Mouse (Mus musculus) gastrocnemius, adult 8-10 months (tissue): ENCODE results near the gene Rps6ka2. TPM values are rescaled to one million over a fixed set of nuclear protein-coding genes. Genes with fewer than 3 reads are reported as not detected.
A peak's percentile ranks its signal among the peaks of the same experiment; 100 is the strongest.
"Not testable (repeated sequence)": the region's sequence is repeated elsewhere in the genome, so short reads cannot be mapped to it uniquely, and the experiment has no call there.

ENCODE experiments used
- DNase-seq, 2 experiments: peaks; one replicate each; pipeline ENCODE4 v3.0.0; 2022; ENCODE audit warnings: low spot score in 2 of 2
- total RNA-seq, 4 experiments: library from RNA; stranded (reverse); gene quantifications; 2 replicates each; pipeline ENCODE4 v1.2.4; 2022

The Rps6ka2 gene
- total RNA-seq, 4 experiments from 2014 or later = 92.5 to 116 (median 107) TPM

DNA sequence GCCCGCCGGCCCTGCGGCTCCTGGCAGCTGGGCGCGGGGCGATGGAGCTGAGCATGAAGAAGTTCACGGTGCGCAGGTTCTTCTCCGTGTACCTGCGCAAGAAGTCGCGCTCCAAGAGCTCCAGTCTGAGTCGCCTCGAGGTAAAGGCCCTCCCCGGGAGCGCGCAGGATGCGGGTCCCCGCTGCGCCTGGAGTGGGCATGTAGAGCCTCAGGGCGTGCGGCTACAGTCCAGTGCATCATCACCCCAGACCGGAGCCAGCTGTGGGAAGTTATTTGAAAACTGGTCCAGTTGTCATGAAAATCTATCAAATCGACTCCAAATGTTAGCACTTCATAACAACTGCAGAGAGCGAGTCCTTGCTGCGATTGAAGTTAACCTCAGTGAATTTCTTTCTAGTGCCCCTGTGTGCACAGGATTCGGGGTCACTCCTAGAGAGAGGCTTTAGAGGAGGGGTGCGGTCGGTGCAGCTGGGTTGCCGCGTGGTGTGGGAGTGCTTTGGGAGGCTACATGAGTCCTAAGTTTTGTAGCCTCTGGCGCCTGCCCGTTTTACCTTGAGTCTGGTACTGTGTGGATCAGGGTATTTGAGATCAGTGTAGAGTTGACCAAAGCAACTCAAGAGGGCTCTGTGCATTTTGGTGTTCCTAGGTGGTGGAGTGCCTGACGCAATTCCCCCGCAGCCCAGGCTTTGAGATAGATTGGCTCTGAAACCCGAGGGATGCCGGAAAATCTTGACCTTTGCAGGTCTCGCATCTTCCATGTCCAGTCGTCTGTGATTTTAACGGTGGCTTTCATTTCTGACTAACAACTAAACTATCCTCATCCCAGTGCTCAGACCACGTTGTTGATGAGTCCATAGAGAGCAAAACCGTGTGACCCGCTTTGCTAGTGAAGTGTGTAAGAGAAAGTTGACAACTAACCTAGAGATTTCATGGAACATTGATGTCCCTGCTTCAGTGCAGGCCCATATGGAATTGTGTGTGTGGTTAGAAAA, 685 bp downstream of the Rps6ka2 start:
- DNase-seq = peak in 1 of 2 experiments; percentile 33

DNA sequence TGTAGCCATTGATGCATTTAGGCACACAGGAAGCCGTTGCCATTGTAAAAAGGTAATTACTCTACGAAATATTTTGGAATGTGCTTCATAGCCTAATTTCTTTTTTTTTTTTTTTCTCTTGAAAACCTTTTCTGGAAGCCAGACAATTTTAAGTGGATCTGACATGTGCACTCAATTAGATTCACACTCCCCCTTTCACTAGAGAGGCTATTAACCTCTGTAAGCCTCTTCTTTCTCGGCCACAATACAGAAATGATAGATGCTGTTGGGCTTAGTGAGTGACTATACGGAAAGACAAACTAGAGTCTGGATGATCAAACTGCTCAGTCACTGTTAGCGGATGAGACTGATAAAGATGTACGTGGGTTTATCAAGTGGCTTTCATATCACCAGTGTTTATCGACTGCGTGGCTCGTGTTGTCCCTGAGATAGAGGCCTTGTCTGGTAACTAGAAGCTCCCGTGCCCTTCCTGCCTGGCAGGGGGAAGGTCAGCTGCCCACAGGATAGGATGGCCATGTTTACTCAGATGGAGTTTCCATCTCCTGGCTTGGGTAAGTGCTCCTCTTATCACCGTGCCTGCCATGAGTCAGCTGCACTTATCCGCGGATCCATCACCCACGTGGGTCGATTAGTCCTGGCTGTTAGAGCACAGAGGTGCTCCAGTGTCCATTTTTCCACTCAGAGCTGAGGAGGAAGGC, 3.6 kb downstream of the Rps6ka2 start:
- no peak for DNase-seq

DNA sequence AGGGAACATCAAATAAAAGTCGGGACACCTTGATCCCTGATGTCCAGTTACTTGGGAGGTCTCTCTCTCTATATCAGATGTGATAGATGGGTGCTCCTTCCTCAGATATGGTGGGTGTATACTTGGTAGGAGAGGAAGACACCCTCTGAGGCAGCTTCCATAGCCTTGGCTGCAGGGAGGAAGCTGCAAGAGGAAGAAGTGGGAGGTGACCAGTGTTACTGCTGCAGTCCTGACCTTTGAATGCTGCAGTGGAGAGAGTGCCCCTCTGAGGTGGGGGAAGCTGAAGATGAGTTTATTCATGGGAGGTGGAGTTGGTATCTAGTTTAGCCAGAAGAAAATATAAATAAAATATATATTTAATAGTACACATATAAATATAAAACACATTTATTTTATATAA, 5.4 kb downstream of the Rps6ka2 start:
- DNase-seq = no peak

DNA sequence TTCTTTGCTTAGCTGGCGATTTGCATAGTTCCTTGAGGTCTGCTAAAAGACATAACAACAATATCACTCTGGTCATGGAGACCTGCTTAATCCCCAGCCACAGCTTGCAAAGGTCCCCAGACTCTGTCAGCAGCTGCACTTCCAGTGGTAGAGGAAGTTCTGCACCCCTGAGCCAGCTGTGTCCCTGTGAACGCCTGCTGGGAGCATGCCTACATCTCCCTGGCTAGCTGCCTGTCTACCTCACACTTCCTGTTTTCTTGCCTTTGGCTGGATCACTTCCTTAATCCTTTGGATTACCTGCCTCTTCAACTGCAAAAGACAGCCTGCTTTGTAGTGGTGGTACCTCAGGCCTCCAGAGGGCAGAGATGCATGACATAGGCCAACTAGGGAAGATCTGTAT, 6.5 kb downstream of the Rps6ka2 start:
- no peak for DNase-seq

DNA sequence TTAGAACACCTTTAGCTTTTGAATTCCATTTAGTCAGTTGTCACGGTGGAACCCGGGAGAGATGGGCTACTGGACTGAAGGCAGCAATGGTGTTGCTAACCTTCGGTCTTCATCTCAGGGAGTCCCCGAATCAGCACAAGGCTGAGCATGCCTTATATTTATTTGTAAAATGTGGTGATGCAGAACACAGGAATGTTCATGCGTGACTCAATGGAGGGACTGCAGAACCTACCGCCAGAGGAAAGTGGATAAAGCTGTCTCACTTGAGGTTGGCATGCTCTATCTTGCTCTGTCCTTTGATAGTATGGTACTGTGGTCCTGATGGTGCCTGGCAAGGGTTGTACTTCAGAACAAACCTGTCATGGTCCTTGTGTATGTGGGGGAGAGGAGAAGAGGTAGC, 8.3 kb downstream of the Rps6ka2 start:
- DNase-seq = no peak

DNA sequence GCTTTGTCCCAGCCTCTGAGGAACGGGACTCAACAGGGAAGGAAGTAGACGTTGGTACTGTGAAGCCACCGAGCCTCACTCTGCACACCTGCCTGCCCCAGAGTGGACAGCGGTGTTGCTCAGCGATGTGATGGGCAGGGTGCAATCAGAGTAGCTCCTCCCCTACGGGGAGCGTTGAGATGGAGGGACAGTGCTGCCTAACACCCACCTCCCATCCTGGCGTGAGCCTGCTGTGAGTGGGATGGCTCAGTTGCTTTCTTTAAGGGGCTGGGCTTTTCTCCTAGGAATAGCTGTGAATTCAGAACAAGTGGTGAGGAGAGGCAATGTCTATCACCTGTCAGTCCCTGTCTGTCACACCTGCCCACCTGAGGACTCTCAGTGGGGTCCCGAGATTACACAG, 12.3 kb downstream of the Rps6ka2 start:
- no peak for DNase-seq

DNA sequence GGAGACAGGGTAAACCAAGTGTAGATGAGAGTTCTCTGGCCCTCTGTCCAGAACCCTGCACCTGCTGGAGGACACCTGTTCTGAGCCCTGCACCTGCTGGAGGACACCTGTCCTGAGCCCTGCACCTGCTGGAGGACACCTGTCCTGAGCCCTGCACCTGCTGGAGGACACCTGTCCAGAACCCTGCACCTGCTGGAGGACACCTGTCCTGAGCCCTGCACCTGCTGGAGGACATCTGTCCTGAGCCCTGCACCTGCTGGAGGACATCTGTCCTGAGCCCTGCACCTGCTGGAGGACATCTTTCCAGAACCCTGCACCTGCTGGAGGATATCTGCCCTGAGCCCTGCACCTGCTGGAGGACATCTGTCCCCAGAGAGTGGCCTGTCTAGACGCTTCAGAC, 17.1 kb downstream of the Rps6ka2 start:
- DNase-seq = not testable (repeated sequence)

DNA sequence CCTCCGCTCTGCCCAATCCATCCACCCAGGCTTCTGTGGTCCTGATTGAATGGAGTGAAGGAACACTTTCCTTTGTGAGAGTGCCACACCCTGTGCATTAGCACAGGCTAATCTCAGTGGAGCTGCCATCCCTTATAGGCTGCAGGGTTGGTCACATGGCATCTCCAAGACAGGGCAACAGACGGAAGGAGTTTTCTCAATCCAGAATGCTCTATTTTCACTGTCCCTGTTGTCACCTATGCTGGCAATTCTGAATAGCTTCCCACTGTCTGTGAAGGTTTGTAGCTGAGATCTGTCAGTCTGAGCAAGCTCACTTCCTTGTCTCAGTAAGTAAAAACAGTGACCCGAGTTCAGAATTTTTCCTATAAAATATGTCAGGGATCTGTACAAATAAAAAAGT, 19.5 kb downstream of the Rps6ka2 start:
- no peak for DNase-seq

DNA sequence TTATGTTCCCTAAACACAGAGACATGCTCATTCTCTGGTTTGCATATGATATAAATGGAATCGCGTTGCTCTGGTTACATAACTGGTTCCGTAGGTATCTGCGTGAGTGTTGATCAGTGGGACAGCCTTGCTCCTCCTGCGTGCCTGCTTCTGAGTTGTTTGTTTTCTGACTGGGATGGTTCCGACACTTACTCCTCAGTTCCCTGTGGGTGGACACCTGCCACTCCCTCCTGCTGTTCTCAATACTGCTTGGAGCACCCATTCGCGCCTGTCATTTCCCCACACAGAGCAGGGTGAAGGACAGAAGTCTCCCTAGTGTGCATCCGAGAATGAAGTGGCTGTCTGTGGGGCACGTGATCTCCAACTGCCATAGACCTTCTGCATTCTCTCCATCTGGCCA, 20.1 kb downstream of the Rps6ka2 start:
- DNase-seq = no peak

DNA sequence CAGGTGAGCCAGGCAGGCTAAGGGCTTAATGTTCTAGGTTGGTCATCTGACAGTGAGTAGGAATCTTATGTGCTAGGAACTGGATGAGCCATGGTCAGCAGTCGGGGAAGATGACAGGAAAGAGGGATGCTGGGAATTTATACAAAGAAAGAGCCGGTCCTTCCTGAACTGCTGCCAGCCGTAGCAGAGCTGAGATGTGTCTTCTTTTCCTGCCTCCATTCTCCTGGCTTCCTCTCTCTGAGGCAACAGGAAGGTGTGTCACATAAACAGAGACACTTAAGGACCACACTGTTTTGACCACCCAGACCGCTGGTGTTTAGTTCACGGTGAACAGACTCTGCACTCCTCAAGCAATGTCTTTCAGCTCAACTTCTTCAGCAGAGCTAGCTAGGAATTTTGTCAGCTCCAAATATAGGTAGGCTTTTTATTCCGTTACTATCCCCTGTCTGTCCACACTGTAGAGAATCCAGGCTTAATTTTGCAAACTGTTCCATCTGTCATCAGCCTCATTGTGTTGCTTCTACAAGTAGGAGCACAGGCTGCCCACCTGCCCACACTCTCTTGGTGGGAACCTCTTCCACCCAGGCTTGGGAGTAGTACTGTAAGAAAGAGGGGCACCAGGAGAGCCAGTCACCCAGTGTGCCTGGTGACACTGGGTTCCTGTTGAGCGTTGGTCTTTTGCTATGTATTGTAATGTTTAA, 24.4 kb downstream of the Rps6ka2 start:
- no peak for DNase-seq

DNA sequence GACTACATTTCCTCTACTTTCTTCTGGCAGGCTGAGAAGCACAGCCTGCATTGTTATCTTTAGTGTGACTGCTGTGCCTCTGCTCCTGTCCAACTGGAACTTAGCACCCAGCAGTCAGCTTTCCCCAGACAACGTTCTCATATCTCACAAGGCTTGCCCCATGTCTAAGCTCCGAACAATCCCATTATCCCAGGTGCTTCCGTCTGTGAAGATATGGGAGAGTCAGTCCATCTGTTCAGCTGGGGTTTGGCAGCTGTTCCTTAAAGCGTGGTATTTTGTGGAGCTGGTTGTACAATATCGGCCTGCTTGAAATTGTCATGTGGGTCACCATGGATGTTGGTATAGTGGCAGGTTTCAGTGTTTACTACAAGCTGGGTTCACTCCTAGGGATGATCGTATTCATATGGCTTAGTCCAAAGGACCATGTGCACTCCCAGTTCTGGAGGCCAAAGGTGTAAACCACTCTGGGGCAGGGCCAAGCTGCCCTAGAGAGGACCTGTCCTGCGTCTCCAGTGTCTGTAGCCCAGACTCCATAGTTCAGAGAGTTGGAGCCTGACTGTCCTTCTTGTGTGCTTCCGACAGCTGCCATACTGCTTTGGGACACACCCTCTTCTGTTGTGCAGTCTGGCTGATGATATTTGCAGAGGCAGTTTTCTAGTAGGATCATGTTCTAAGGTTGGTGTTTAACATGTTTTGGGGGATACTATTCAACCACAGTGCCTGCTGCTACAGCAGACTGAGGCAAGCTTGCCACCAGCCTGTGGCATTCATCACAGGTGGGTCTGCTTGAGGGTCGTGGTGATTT, 27.4 kb downstream of the Rps6ka2 start:
- DNase-seq = no peak

DNA sequence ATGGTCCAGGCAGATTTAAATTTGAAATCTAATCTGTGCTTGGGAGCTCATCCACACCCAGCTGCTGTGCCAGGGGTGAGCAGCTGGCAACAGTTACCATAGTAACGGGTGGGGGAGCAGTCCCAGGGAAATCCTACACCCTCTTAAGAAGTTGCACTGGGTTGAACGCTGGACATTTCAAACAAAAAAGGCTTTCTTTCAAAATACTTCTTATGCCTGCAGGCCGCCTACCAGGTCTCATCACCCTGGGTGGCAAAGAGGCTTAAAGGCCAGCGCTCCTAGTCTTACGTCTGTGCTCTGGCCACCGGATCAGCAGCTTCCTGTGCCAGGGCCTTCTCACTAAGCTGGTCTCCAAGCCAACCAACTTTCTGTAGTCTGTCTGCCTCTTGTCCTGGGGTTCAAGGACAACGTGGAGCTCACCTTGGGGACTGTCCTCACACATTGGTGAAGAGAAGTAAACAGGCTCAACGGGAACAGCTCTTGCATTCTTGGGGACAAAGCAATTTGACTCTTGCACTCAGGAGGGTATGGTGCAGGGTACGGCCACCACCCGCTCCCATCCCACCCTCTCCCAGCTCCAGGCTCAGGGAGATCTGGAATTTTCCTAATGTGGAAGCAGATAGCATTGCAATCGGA, 35.0 kb downstream of the Rps6ka2 start:
- DNase-seq = peak in 1 of 2 experiments; percentile 40

DNA sequence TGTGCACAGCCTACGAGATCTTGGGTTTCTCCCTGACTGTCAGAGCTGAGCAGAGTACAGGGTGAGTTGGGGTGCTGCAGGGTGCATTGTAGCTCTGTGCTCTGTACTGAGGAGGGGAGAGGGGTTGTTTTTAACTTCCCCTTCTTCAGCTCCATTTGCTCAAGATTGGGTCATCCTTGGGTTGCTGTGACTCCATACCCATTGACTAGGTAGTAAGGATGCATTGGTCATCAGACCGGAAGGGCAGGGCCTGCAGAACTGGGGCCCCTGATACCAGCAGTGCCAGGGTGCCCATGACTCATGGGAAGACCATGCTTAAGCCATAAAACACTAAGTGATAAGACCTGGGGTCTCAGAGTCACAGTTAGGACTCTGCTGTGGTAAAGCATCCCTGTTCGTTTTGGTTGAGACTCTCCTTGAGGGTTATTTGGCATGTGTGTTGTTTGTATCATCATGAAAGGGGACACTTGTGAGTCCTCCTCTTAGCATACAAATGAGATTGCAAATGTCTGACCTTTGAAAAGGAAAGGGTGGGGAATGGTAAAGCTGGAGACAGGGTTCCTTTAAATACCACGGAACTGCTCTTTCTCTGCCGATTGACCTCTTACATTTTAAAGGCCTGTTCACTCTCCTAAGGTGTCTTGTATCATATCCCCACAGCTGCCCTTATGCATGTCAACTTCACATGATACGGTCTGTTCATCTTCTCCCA, 36.7 kb downstream of the Rps6ka2 start:
- no peak for DNase-seq

DNA sequence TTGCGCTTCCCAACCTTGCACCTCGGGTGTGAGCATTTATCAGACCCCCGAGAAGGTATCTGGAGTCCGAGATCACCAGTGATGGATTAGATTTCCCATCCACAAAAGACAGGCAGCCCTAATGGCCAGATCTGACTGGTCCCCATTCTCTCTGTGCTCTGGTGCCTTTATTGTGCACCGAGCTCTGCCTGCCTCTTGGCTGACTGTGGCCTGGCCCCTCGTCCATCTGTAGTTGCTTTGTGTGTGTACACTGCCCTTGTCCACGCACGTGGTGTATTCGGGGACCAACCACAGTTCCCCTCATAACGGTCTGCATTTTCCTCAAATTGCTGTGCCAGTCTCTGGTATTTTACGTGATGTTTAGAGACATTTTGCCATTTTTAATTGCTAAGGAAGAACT, 40.7 kb downstream of the Rps6ka2 start:
- no peak for DNase-seq

DNA sequence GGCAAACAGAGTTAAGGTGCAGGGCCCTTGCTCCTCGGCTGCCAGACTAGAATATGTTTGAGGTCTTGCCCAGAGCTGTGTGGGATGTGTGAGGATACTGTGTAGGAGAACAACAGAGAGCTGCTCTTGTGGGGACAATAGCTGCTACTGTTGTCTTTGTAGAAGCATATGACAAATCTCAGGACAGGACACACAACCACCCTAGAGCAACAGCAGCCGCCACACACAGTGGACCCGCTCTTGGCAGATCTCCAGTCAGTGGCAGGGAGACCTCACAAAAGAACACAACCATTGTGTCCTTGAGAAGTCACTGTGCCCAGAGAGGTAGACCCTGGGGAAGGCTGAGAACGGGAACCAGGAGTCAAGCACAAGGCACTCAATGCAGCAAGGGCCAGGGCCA, 42.0 kb downstream of the Rps6ka2 start:
- DNase-seq = no peak

DNA sequence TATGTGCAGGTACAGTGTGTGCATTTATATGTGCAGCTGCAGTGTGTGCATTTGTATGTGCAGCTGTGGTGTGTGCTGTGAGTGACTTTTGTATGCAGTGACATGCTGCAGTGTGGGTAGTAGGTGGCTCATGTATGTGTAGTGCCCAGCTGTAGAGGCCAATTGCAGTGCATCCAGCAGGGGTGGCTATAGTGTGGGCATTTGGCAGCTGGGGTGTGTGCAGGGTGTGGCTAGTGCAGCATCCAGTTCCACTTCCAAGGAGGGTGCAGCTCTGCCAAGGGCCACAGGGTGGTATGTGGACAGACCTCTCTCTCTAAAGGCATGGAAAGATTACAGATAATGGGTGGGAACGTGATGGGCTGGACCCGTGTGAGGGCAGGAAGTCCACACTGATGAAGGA, 43.3 kb downstream of the Rps6ka2 start:
- no peak for DNase-seq

DNA sequence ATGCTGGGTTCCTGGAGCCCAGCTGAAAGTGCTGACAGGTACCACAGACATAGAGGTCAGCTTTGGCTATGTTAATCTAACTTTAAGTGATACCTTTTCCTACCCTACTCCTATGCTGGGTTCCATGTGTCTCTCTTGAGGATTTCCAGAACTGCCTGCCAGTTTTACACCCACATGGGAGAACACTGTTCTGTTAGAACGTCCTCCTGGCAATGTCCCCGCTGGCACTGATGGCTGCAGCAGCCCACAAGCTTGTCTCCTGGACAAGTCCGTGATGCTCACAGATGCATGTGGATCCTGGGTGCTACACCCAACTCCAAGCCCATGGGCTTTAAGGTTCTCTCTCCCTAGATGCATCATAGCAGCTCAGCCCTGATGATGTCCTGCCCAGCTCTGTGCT, 44.1 kb downstream of the Rps6ka2 start:
- DNase-seq = no peak

DNA sequence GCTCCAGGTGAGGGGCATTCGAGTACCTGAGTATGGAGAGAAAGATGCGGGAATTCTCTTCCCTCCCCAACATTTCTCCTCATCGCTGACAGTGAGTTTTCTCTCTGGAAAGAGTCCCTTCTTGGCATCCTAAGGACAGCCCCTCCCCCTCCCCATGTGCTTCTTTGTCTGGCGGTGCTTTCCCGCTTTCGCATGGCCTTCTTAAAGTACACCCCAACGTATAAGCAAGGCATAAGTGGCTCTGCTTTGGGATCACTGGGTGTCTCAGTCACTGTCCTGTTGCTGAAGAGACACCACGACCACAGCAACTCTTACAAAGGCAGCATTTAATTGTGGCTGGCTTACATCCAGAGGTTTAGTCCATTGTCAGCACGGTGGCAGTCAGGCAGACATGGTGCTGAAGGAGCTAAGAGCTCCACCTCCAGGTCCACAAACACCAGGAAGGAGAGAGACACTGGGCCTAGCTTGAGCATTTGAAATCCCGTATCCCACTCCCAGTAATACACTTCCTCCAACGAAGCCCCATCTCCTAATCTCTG, 47.9 kb downstream of the Rps6ka2 start:
- DNase-seq = no peak

DNA sequence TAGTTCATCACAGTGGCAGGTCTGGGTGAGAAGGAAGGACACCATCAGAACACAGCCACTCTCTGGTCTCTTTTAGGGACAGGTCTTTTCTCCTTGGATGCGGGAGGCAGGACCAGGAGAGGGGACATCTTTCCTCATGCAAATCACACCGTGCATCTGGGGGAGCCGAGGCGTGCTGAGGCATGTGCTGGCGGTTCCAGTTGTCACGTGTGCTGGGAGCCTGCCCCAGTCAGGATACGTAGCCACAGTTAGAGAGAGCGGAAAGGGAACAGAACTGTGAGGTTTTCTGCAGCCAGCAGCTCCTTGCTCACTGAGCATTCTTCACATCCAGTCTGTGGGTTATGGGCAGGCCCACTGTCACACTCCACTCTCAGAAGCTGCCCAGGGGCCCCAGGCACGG, 48.5 kb downstream of the Rps6ka2 start:
- no peak for DNase-seq
